9 mouse cellular contexts compared by ENCODE assay signal in genomic region chr4:116176543-116176988, GRCm38 (mm10). TPM values are rescaled to one million over a fixed set of nuclear protein-coding genes. Genes with fewer than 3 reads are reported as not detected.
DNase-seq lines count a peak whose midpoint lies in the region; ATAC-seq and TF ChIP-seq lines count a peak whose summit lies in the region.
"Had no signal": no experiment of that assay in that cellular context is flagged by ENCODE, and none has a peak within 500 bp of the region (broad histone marks: within the 10 kb centered on the region; RNA-seq: fewer than 3 reads in every experiment).

No protein-coding gene starts in this region.

- peak overlapping the region; percentile 31 for H3K4me2 ChIP-seq in forebrain, embryonic 15.5 days (replicated peaks)

- H3K27ac ChIP-seq in spleen, adult 2 months (ENCODE audit: insufficient read depth, low read length) = peak overlapping the region; percentile 37
- peak overlapping the region; percentile 51 for H3K27ac ChIP-seq in forebrain, embryonic 15.5 days (replicated peaks)
- H3K27ac ChIP-seq in olfactory bulb, adult 2 months (ENCODE audit: insufficient read depth, low read depth, low read length) = peak overlapping the region; percentile 53

- DNase-seq in spleen, adult 2 months (ENCODE audit: low read depth in 1 of 2, low spot score in 2 of 2) = peak in 1 of 2 experiments; percentile 23
- no peak for DNase-seq in spleen, postnatal 14 days (ENCODE audit: low spot score in 2 of 2)
- peak; percentile 66 to 76 for DNase-seq in heart, postnatal 10 days
- DNase-seq in kidney, postnatal 36 days = peak; percentile 84 to 89
- DNase-seq in lung, adult 18-20 months = peak; percentile 88 to 93
- DNase-seq in thymus, postnatal 4 days = peak; percentile 64

- H3K4me1 ChIP-seq in spleen, adult 2 months (ENCODE audit: control insufficient read depth, insufficient read depth, insufficient read length) = peaks cover 17% of the 10 kb centered on the region; the same call in 1 of the 2 replicates
- H3K4me1 ChIP-seq in forebrain, embryonic 15.5 days = peaks cover 26% of the 10 kb centered on the region
- peaks cover 20% of the 10 kb centered on the region for H3K4me1 ChIP-seq in olfactory bulb, adult 2 months (ENCODE audit: control insufficient read depth, insufficient read depth, low read length)

- H3K36me3 ChIP-seq in spleen, adult 2 months (ENCODE audit: control insufficient read depth, insufficient read depth, low read length) = no peaks in the 10 kb centered on the region
- H3K36me3 ChIP-seq in forebrain, embryonic 15.5 days = no peaks in the 10 kb centered on the region
- H3K36me3 ChIP-seq: G1E had no signal

- TF ChIP-seq POLR2A in spleen, adult 2 months (IDR thresholded peaks at IDR 0.05; ENCODE audit: low read depth, low read length) = no peak
- no peak; the same call in 1 of the 2 replicates for TF ChIP-seq POLR2A in olfactory bulb, adult 2 months (IDR thresholded peaks at IDR 0.05; ENCODE audit: insufficient read depth, low read depth, low read length)

- intact Hi-C loops in heart, postnatal 10 days (cut with DNase I) = loop anchor here (2.0 kb wide), 1 partner anchor 44 kb away; the partner anchor contains the start of gene Pik3r3

- no peak overlapping the region; the same call in 1 of the 2 replicates for H3K9ac ChIP-seq in forebrain, embryonic 15.5 days (replicated peaks)

- no peaks in the 10 kb centered on the region for H3K9me3 ChIP-seq in forebrain, embryonic 15.5 days
- H3K9me3 ChIP-seq: G1E had no signal

- H3K4me3 ChIP-seq in spleen, adult 2 months (ENCODE audit: extremely low read depth, insufficient read depth, insufficient read length) = peak overlapping the region; percentile 25; the same call in 1 of the 2 replicates
- H3K4me3 ChIP-seq in forebrain, embryonic 15.5 days = no peak overlapping the region; the same call in 1 of the 2 replicates
- peak overlapping the region; percentile 32 for H3K4me3 ChIP-seq in olfactory bulb, adult 2 months (ENCODE audit: insufficient read depth, low read depth, low read length)

- peak; percentile 84 for ATAC-seq in forebrain, embryonic 15.5 days (replicated peaks)

- H3K27me3 ChIP-seq in spleen, adult 2 months (ENCODE audit: control insufficient read depth, insufficient read depth, low read length) = no peaks in the 10 kb centered on the region
- H3K27me3 ChIP-seq in forebrain, embryonic 15.5 days = no peaks in the 10 kb centered on the region

- TF ChIP-seq CTCF in spleen, adult 2 months (IDR thresholded peaks at IDR 0.05; ENCODE audit: extremely low read depth, insufficient read depth, insufficient read length, insufficient replicate concordance) = no peak
- no peak for TF ChIP-seq CTCF in olfactory bulb, adult 2 months (IDR thresholded peaks at IDR 0.05; ENCODE audit: insufficient read depth, low read depth, low read length)

- 4% methylated on average over 9 of the region's 10 CpGs for WGBS in spleen, adult 2 months
- WGBS in forebrain, embryonic 15.5 days = 20% methylated on average over 10 of the region's 10 CpGs
- 18% methylated on average over 10 of the region's 10 CpGs for WGBS in olfactory bulb, adult 2 months

RNA-seq across cellular contexts. Expression of gene Gm49337, which starts 3.4 kb away (rescaled TPM):
- polyA plus RNA-seq in spleen, adult 2 months (2012; rRNA removed) = not detected in 2 replicates
- polyA plus RNA-seq in forebrain, embryonic 15.5 days (2015; fragmentation: Nextera tagmentation; extraction: Ambion mirVana) = not detected in 2 replicates
- total RNA-seq in heart, postnatal 10 days (2021) = under 1 TPM in 1 of 2 experiments, not detected in 1; 0.96 TPM
- polyA plus RNA-seq in olfactory bulb, adult 2 months (2012; ENCODE audit: insufficient read depth, insufficient read length, low replicate concordance, missing spikeins) = not detected in 2 replicates
- total RNA-seq: G1E had no signal
- polyA plus RNA-seq: G1E had no signal

RNA-seq across cellular contexts. Expression of gene 1700042G07Rik, which starts 3.4 kb away (rescaled TPM):
- polyA plus RNA-seq in spleen, adult 2 months (2012; rRNA removed) = not detected in 2 replicates
- not detected in 2 replicates for polyA plus RNA-seq in forebrain, embryonic 15.5 days (2015; fragmentation: Nextera tagmentation; extraction: Ambion mirVana)
- not detected for total RNA-seq in heart, postnatal 10 days (2021)
- not detected in 2 replicates for polyA plus RNA-seq in olfactory bulb, adult 2 months (2012; ENCODE audit: insufficient read depth, insufficient read length, low replicate concordance, missing spikeins)
- total RNA-seq: G1E had no signal
- polyA plus RNA-seq: G1E had no signal

RNA-seq across cellular contexts. Expression of gene Tspan1, which starts 9.2 kb away (rescaled TPM):
- polyA plus RNA-seq in spleen, adult 2 months (2012; rRNA removed) = 0.04 TPM in 1 of 2 replicates, not detected in the other
- polyA plus RNA-seq in forebrain, embryonic 15.5 days (2015; fragmentation: Nextera tagmentation; extraction: Ambion mirVana) = 0.28 TPM in 1 of 2 replicates, not detected in the other
- total RNA-seq in heart, postnatal 10 days (2021) = under 1 TPM in 1 of 2 experiments, not detected in 1; 0.14 TPM
- polyA plus RNA-seq in olfactory bulb, adult 2 months (2012; ENCODE audit: insufficient read depth, insufficient read length, low replicate concordance, missing spikeins) = not detected in 2 replicates
- polyA plus RNA-seq: G1E had no signal

RNA-seq across cellular contexts. Expression of gene Lurap1, which starts 25.4 kb away (rescaled TPM):
- 0.81 and 1.8 TPM in 2 replicates for polyA plus RNA-seq in spleen, adult 2 months (2012; rRNA removed)
- 2.4 TPM in 2 replicates for polyA plus RNA-seq in forebrain, embryonic 15.5 days (2015; fragmentation: Nextera tagmentation; extraction: Ambion mirVana)
- total RNA-seq in heart, postnatal 10 days (2021) = 1 to 10 TPM; 4.6 to 5.1 TPM
- not detected in 2 replicates for polyA plus RNA-seq in olfactory bulb, adult 2 months (2012; ENCODE audit: insufficient read depth, insufficient read length, low replicate concordance, missing spikeins)

RNA-seq across cellular contexts. Expression of gene Pik3r3, which starts 44.9 kb away (rescaled TPM):
- 3.5 and 4.4 TPM in 2 replicates for polyA plus RNA-seq in spleen, adult 2 months (2012; rRNA removed)
- 80.2 and 81.1 TPM in 2 replicates for polyA plus RNA-seq in forebrain, embryonic 15.5 days (2015; fragmentation: Nextera tagmentation; extraction: Ambion mirVana)
- total RNA-seq in heart, postnatal 10 days (2021) = 10 to 100 TPM; 20.6 to 29.3 TPM
- not detected in 2 replicates for polyA plus RNA-seq in olfactory bulb, adult 2 months (2012; ENCODE audit: insufficient read depth, insufficient read length, low replicate concordance, missing spikeins)

Comparison
In these comparisons a context has a peak if more than half of its experiments do, and no peak if none do; other contexts are left out.
1. DNase-seq: peak in heart, postnatal 10 days (2 of 2), kidney, postnatal 36 days (2 of 2), lung, adult 18-20 months (2 of 2) and thymus, postnatal 4 days (single experiment); none in spleen, postnatal 14 days (0 of 2).
2. Peak in every context shown above with its lines, with median percentiles within 50 percentile points of each other: H3K27ac ChIP-seq.